Mouse (Mus musculus): ENCODE measurements around the gene Hoxa1.

Hoxa1 gene

GRCm38 (mm10) chr6:52160511-52161335 lies 2.6 kb upstream of the Hoxa1 start:
- peak; percentile 71 to 88 for DNase-seq (ENCODE audit: inconsistent age in 2 of 2, low spot score in 1 of 2)

DNA sequence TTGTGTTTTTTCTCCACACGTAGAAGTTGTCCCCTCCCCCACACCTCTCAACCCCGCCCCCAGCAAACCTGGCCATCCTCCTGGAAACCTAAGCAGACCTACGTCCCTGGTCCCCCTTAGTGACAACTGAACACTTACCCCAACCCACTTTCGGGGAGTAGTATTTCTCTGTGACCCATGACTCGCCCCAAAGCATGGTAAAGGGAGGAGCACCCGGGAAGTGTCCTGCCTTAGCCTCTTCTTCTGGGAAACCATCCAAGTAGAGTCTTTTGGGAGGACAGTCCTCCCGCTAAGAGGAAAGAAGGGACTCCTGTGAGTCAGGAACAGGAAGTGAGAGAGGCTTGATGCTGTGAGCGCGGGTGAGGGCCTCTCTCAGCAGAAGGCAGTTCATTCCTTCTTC lies 1.9 kb upstream of the Hoxa1 start:
- peak; percentile 49 to 83 for DNase-seq (ENCODE audit: inconsistent age in 2 of 2, low spot score in 1 of 2)

DNA sequence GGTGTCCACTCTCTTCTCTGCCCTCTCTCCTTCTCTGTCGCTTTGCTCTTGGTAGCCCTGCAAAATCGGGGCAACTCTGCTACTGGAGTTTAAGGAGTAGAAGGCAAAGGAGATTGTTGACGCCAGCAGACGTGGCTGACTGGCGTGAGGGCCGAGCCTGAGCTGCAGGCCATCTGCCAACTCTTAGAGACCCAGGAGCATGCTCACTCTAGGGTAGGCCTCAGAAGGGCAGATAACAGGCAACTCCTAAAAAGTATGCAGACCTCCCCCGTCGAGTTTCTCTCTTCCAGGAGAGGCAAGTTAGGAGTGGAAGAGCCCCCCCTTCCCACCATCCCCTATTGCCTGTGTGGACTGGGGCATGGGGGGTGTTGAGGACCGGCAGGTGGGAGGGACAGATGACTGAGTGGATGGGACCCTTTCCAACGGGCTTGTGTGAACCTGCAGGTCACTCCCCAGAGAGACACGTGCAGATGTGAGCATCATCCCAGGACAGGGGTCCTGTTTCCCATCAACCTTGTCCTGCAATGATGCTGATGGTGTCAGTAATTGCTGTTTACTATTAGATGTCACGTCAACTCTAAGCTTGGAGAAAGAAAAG lies 1.1 kb upstream of the Hoxa1 start:
- peak; percentile 62 to 84 for DNase-seq (ENCODE audit: inconsistent age in 2 of 2, low spot score in 1 of 2)

DNA sequence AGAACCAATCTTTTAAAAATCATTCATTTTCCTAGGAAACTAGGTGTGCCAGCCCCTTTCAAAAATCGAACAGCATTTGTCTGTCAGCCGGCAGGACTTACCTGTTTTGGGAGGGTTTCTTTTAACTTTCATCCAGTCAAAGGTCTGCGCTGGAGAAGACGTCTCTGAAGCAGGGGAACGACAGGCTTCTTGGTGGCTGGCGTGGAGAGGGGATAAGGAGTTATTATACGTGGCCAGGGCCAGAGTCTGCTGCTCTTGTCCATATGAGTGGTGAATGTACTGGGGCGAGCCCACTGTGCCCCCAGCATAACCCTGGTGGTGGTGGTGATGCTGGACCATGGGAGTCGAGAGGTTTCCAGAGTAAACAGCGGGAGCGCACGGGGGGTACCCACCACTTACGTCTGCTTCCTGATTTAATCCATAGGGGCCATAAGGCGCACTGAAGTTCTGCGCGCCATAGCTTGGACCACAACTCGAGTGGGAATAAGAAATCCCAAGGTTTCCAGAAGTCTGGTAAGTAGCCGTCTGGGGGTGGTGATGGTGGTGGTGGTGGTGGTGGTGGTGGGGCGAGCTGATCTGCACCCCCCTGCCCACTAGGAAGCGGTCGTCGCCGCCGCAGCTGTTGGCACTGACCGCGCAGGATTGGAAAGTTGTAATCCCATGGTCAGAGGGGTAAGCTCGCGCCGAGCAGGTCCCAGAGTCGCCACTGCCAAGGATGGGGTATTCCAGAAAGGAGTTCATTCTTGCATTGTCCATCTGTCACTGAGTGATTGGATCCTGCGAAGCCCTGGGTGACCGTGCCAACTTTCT lies 446 bp downstream of the Hoxa1 start:
- peak in 1 of 2 experiments; percentile 45 for DNase-seq (ENCODE audit: inconsistent age in 2 of 2, low spot score in 1 of 2)

DNA sequence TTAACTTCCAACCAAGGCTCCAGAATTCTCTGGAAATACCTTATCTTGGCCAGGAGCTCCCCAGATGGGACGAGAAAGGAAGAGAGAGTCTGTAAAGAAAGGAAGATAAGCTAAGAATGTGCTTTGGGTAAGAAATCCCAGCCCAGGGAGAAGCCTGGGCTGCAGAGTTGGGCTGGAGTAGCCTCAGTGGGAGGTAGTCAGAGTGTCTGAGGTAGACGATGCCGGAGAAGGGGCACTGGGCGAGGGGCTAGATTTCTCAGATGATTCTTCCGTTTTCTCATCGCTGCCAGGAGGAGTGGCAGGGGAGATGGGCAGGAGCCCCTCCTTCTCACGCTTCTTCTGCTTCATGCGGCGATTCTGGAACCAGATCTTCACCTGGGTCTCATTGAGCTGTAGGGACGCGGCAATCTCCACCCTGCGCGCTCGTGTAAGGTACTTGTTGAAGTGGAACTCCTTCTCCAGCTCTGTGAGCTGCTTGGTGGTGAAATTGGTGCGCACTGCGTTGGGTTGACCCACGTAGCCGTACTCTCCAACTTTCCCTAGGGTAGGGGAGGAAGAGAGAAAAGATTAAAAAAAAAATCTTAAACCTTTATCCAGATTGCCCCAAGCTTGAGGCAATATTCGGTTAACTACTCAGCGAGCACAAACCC lies 1.4 kb downstream of the Hoxa1 start:
- peak; percentile 6 to 19 for DNase-seq (ENCODE audit: inconsistent age in 2 of 2, low spot score in 1 of 2)

DNA sequence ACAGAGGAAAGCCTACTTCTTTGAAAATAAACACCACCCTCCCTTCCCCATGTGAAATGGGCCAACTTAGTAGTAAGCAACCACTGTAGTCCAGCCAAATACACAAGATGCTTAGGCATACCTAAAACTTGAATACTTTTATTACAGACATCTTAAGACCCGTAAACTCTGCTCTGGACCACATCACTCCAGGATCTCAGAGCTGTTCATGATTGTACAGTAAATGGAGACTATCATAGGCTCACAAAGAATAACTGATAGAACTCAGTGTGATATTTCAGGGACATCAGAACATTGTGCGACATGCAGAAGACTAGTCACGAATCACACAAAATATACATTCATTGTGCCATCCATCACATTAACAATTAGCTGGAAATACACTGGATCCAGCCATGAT lies 2.6 kb downstream of the Hoxa1 start:
- no peak for DNase-seq (ENCODE audit: inconsistent age in 2 of 2, low spot score in 1 of 2)

DNA sequence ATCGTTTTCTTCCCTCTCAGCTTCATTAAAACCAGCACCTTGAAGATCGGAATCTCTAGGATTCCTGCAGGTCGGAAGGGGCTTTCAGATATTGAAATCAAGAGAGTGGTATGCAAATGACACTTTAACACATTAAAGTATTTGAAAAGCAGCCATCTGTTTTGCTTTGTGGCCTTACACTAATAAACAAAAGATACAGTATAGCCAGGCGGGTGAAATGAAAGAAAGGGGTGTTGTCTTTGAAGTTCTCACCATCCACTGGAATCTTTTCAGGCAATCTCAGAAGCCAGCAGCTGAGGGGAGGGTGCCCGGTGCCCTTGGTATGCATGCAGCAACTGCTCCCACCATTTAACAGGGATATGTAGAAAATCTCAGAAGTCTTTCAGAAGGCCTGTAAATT lies 4.1 kb downstream of the Hoxa1 start:
- no peak for DNase-seq (ENCODE audit: inconsistent age in 2 of 2, low spot score in 1 of 2)

DNA sequence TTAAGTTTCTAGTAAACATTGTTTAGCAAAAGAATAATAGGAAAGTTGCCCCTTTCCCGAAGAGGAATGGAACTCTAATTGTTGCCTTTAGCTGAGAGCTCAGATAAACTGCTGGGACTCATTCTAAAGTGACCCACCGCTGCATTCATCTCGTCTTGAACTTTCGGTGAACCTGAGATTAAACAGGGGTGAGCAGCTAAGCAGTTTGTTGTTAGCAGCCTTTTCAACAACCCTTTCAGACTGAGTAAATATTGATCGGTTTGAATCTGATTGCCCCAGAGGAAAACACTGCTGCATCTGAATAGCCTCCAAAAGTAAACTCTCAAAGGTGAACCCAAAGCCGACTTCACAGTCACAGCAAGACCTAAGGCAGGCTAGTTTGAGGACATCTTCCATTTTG lies 4.8 kb downstream of the Hoxa1 start:
- DNase-seq (ENCODE audit: inconsistent age in 2 of 2, low spot score in 1 of 2), result no peak

- DNase-seq (ENCODE audit: inconsistent age in 2 of 2, low spot score in 1 of 2), result no peak
These were observed 5.6 kb downstream of the Hoxa1 start for GRCm38 (mm10) chr6:52152226-52153193.

GRCm38 (mm10) chr6:52151571-52151970 lies 6.5 kb downstream of the Hoxa1 start:
- DNase-seq (ENCODE audit: inconsistent age in 2 of 2, low spot score in 1 of 2), result no peak

GRCm38 (mm10) chr6:52150401-52150966 lies 7.6 kb downstream of the Hoxa1 start:
- DNase-seq (ENCODE audit: inconsistent age in 2 of 2, low spot score in 1 of 2), result no peak

- no peak for DNase-seq (ENCODE audit: inconsistent age in 2 of 2, low spot score in 1 of 2)
These were observed 19.0 kb downstream of the Hoxa1 start for GRCm38 (mm10) chr6:52139115-52139514.

GRCm38 (mm10) chr6:52138576-52138975 lies 19.5 kb downstream of the Hoxa1 start:
- no peak for DNase-seq (ENCODE audit: inconsistent age in 2 of 2, low spot score in 1 of 2)

DNA sequence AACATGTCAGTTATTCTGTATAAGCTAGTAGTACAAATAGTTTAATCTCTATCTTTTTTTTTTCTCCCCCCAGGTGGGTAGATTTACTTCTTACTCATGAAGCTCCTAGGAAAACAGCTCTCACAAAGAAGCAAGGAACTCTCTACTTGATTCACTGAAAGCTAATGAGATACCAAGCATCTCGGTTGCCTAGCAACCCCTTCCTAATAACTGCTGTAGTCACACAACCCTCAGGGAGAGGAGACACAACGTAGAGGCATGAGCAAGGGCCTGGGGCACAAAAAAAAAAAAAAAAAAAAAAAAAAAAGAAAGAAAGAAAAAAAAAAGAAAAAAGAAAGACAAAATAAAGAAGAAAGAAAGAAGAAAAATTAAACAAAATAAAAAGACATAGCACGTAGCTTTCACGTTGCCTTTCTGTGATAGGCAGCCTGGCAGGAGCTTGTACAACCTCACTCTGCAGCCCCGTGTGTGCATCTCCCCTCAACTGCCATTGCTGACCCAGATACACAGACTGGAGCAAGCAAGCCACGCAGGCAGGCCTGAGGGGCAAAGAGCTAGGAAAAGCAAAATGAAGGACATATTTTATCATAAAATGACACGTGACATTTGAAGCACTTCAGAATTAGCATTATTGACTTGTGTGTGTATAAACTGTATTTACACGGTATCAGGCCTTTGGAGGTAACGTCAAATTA lies 20.1 kb downstream of the Hoxa1 start:
- DNase-seq (ENCODE audit: inconsistent age in 2 of 2, low spot score in 1 of 2), result no peak

GRCm38 (mm10) chr6:52123673-52124072 lies 34.4 kb downstream of the Hoxa1 start:
- no peak for DNase-seq (ENCODE audit: inconsistent age in 2 of 2, low spot score in 1 of 2)

GRCm38 (mm10) chr6:52121173-52121572 lies 36.9 kb downstream of the Hoxa1 start:
- no peak for DNase-seq (ENCODE audit: inconsistent age in 2 of 2, low spot score in 1 of 2)

- DNase-seq (ENCODE audit: inconsistent age in 2 of 2, low spot score in 1 of 2), result no peak
These were observed 39.0 kb downstream of the Hoxa1 start for GRCm38 (mm10) chr6:52118903-52119635.

DNA sequence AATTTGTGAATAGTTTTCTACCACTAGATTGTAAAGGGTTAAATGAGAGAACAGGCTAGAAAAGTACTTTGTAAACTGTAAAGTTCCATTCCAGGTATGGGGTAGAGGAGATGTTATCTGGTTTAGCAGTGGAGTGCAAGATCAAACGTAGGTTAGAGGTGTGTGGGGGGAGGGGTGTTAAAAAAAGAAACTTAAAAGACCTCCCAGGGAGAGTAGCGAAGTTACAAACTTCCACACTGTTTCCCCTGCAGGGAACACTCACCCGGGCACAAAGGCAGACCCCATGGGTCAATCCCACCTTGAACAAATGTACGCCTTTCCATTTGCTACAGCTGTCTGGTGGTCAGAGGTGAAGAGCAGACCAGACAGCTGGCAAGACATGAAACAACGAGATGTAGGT lies 42.2 kb downstream of the Hoxa1 start:
- DNase-seq (ENCODE audit: inconsistent age in 2 of 2, low spot score in 1 of 2), result no peak

DNA sequence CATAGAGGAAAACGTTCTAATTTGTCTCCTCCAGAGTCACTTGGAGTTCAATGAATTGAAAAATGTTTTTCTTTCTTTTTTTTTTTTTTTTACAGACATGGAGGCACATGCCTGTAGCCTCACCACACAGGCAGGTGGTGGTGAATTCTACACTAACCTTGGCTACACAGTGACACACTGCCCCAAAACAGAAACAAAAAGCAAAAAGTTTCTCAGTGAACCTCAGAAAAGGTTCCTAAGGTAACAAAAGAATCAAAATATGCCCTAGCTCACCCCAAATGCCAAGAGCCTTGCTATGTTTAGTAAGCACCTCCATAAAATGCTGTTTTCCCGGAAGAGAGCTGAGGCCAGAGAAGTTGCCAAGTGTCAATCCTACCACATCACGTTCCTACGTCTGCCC lies 46.3 kb downstream of the Hoxa1 start:
- no peak for DNase-seq (ENCODE audit: inconsistent age in 2 of 2, low spot score in 1 of 2)
